Mouse (Mus musculus) frontal cortex, postnatal 36 days (tissue): Measurements from ENCODE around the gene Slc43a3.

ENCODE experiments used
- DNase-seq, 2 experiments: peaks; one replicate each; pipeline ENCODE4 v3.0.0; 2022; ENCODE audit warnings: low spot score in 2 of 2

Gene Slc43a3

GRCm38 (mm10) chr2:84980188-84980587, 43.8 kb downstream of the Slc43a3 start, which contains the start of gene Prg2:
Gene Prg2 (plus strand): TSS chr2:84980461.
- no peak for DNase-seq

GRCm38 (mm10) chr2:84987930-84988329, 51.6 kb downstream of the Slc43a3 start, which contains the start of gene Prg3:
Gene Prg3 (plus strand): TSS chr2:84988215.
- DNase-seq = no peak

GRCm38 (mm10) chr2:84996376-84996775, 60.0 kb downstream of the Slc43a3 start:
- no peak for DNase-seq

GRCm38 (mm10) chr2:84999486-85000181, 63.3 kb downstream of the Slc43a3 start:
- DNase-seq = no peak

- no peak for DNase-seq
Measured at GRCm38 (mm10) chr2:85001497-85001896, 65.1 kb downstream of the Slc43a3 start.

- DNase-seq = no peak
Measured at GRCm38 (mm10) chr2:85002575-85002974, 66.2 kb downstream of the Slc43a3 start.

GRCm38 (mm10) chr2:85004341-85004740, 68.0 kb downstream of the Slc43a3 start:
- peak; percentile 42 to 68 for DNase-seq

- DNase-seq = no peak
Measured at GRCm38 (mm10) chr2:85006600-85006999, 70.2 kb downstream of the Slc43a3 start.

- DNase-seq = peak in 1 of 2 experiments; percentile 32
Measured at GRCm38 (mm10) chr2:85007729-85008128, 71.3 kb downstream of the Slc43a3 start.
